Mouse (Mus musculus): Measurements from ENCODE around the gene Col28a1. TPM values are rescaled to one million over a fixed set of nuclear protein-coding genes. Genes with fewer than 3 reads are reported as not detected.

The Col28a1 gene
- polyA plus RNA-seq, 1 experiment from 2014 or later, result 0.98 TPM

DNA sequence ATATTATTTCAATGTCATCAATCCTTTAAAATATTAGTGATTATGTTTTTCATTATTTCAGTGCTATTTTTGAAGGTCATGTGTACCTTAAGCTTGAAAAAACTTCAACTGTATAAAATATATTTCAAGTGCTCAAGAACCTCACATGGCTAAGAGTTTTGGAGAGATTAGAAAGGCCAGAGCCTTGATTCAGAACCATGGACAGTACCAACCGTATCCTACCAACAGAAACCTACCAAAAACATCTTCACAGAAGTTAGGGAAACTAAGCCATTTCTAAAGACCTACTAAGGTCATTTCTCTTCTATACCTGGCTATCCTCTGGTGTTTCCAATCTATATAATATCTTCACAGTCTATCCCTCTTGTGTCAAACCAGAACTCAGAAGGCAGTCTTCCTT lies 50.5 kb downstream of the Col28a1 start:
- Histone ChIP-seq H3K9ac (ENCODE audit: low read depth, low read length) (no peak overlapping the region), H3K36me3 (ENCODE audit: control insufficient read depth, insufficient read depth, low read length) (no peaks in the 10 kb centered on the region), H3K27ac (ENCODE audit: low read length) (no peak overlapping the region), H3K4me1 (ENCODE audit: control insufficient read depth, insufficient read depth, low read length) (no peaks in the 10 kb centered on the region), H3K4me2 (ENCODE audit: low read length) (no peak overlapping the region), H3K4me3 (ENCODE audit: low read depth, low read length) (no peak overlapping the region), H3K9me3 (replicated peaks; ENCODE audit: control insufficient read depth, low read length, poor library complexity, severe bottlenecking) (no peaks in the 10 kb centered on the region), H3K27me3 (ENCODE audit: control insufficient read depth, insufficient read depth, low read depth, low read length) (no peaks in the 10 kb centered on the region)
- WGBS, result 44% methylated on average over 1 of the region's 1 CpGs
- ATAC-seq, result no peak

DNA sequence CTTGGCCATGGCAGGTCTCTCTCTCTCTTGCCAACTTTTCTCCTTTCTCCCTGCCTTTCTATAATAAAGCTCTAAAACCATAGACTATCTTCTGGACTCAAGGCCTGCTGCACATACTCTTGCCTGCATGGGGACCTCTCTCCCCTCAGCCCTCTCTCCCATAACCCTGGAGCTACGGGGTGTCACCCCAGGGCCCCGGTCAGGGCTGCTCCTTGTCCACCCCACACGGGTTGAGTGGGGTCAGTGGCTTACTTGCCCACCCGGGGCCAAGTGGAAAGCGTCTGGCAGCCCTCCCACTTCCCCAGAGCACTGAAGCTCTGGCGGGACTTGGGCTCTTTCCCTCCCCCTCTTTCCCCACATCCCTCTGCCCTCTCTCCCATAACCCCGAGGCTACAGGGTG lies 62.3 kb downstream of the Col28a1 start:
- no peak for ATAC-seq
- H3K27ac ChIP-seq (ENCODE audit: low read length), result no peak overlapping the region
- no peaks in the 10 kb centered on the region for H3K36me3 ChIP-seq (ENCODE audit: control insufficient read depth, insufficient read depth, low read length)
- H3K4me1 ChIP-seq (ENCODE audit: control insufficient read depth, insufficient read depth, low read length), result no peaks in the 10 kb centered on the region
- H3K4me3 ChIP-seq (ENCODE audit: low read depth, low read length), result no peak overlapping the region
- H3K9me3 ChIP-seq (replicated peaks; ENCODE audit: control insufficient read depth, low read length, poor library complexity, severe bottlenecking), result no peaks in the 10 kb centered on the region
- no peak overlapping the region for H3K9ac ChIP-seq (ENCODE audit: low read depth, low read length)
- H3K27me3 ChIP-seq (ENCODE audit: control insufficient read depth, insufficient read depth, low read depth, low read length), result no peaks in the 10 kb centered on the region
- WGBS, result 79% methylated on average over 7 of the region's 7 CpGs
- H3K4me2 ChIP-seq (ENCODE audit: low read length), result no peak overlapping the region

DNA sequence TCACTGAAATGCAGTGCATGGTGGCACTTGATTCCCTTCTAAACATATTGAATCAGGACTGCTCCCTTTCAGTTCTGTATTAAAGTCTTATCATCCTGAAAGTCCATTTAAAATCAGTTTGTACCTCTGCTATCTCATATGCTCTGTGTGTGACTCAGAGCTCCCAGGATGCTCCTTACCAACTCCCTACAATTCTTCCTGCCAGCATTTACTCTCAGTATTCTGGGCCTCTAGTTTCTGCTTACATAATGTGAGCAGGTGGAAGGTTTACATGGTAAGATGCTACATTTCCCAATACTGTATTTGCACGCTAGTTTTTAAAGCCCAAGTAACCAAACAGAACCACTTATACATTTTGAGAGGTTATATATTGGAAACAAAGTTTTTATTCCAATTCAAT lies 64.3 kb downstream of the Col28a1 start:
- no peaks in the 10 kb centered on the region for H3K9me3 ChIP-seq (replicated peaks; ENCODE audit: control insufficient read depth, low read length, poor library complexity, severe bottlenecking)
- no peaks in the 10 kb centered on the region for H3K36me3 ChIP-seq (ENCODE audit: control insufficient read depth, insufficient read depth, low read length)
- H3K4me1 ChIP-seq (ENCODE audit: control insufficient read depth, insufficient read depth, low read length), result no peaks in the 10 kb centered on the region
- no peaks in the 10 kb centered on the region for H3K27me3 ChIP-seq (ENCODE audit: control insufficient read depth, insufficient read depth, low read depth, low read length)
- H3K4me2 ChIP-seq (ENCODE audit: low read length), result no peak overlapping the region
- H3K27ac ChIP-seq (ENCODE audit: low read length), result no peak overlapping the region
- no peak for ATAC-seq
- H3K4me3 ChIP-seq (ENCODE audit: low read depth, low read length), result no peak overlapping the region
- WGBS, result 95% methylated on average over 1 of the region's 1 CpGs
- no peak overlapping the region for H3K9ac ChIP-seq (ENCODE audit: low read depth, low read length)

DNA sequence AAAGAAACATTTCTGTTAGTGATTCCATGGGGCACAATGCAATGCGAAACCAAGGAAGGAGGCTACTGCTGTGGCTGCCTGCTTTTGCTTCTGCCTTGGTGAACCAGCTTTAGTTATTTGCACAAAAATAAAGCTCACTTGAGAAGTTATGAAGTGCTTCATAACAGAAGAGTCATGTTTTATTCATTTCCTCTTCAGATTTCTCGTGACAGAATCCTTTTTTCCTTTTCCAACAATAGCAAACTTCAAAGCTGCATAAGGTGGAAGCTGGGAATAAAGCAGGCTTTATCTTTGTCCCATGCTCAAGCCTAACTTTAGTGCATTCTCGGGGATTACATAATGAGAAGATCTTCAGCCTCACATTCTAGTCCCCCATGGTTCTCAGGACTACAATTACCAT lies 65.9 kb downstream of the Col28a1 start:
- Histone ChIP-seq H3K9ac (ENCODE audit: low read depth, low read length) (no peak overlapping the region), H3K4me3 (ENCODE audit: low read depth, low read length) (no peak overlapping the region), H3K27me3 (ENCODE audit: control insufficient read depth, insufficient read depth, low read depth, low read length) (no peaks in the 10 kb centered on the region), H3K4me1 (ENCODE audit: control insufficient read depth, insufficient read depth, low read length) (no peaks in the 10 kb centered on the region), H3K9me3 (replicated peaks; ENCODE audit: control insufficient read depth, low read length, poor library complexity, severe bottlenecking) (no peaks in the 10 kb centered on the region), H3K36me3 (ENCODE audit: control insufficient read depth, insufficient read depth, low read length) (no peaks in the 10 kb centered on the region), H3K4me2 (ENCODE audit: low read length) (no peak overlapping the region), H3K27ac (ENCODE audit: low read length) (no peak overlapping the region)
- peak; percentile 83 for ATAC-seq
- 20% methylated on average over 3 of the region's 3 CpGs for WGBS

DNA sequence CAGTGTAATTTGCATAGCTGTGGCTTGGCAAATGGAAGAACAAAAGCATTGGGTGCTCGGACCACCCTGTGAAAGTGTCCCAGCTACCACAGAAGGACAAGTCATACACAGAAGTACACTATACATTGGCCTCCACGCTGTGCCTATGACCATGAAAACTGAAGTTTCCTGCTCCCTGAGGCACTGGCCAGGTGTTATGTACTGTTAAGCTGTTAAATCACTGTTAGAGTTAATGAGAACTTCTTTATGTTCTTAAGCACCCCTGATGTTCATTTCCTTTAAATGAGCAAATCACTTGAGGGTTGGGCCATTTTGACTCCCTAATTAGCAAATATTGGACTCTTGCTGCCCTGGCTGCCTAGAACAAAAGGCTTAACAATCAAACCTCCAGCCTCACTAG lies 73.3 kb downstream of the Col28a1 start:
- Histone ChIP-seq H3K36me3 (ENCODE audit: control insufficient read depth, insufficient read depth, low read length) (no peaks in the 10 kb centered on the region), H3K27me3 (ENCODE audit: control insufficient read depth, insufficient read depth, low read depth, low read length) (no peaks in the 10 kb centered on the region), H3K4me1 (ENCODE audit: control insufficient read depth, insufficient read depth, low read length) (no peaks in the 10 kb centered on the region), H3K9me3 (replicated peaks; ENCODE audit: control insufficient read depth, low read length, poor library complexity, severe bottlenecking) (no peaks in the 10 kb centered on the region), H3K4me3 (ENCODE audit: low read depth, low read length) (no peak overlapping the region), H3K27ac (ENCODE audit: low read length) (no peak overlapping the region), H3K4me2 (ENCODE audit: low read length) (no peak overlapping the region), H3K9ac (ENCODE audit: low read depth, low read length) (no peak overlapping the region)
- 71% methylated on average over 2 of the region's 2 CpGs for WGBS
- ATAC-seq, result no peak

DNA sequence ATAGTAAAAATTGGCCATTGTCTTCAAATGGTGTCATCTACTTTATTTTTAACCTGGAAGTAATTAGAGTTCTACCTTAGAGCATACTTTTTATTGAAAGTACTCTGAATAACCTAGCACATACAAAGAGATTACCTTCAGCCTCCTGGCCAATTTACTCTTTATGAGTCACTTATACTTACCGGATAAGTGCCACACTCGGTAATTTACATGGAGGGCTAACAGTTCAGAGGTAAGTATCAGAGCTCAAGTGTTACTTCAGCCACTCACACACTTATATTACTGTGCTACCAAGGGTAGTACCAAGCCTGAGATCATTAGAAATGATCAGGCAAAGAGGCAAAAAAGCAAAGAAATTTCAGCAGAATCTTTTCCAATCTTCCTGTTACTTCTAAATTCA lies 73.8 kb downstream of the Col28a1 start:
- no peaks in the 10 kb centered on the region for H3K27me3 ChIP-seq (ENCODE audit: control insufficient read depth, insufficient read depth, low read depth, low read length)
- no peak overlapping the region for H3K27ac ChIP-seq (ENCODE audit: low read length)
- no peak overlapping the region for H3K4me2 ChIP-seq (ENCODE audit: low read length)
- H3K36me3 ChIP-seq (ENCODE audit: control insufficient read depth, insufficient read depth, low read length), result no peaks in the 10 kb centered on the region
- WGBS, result 92% methylated on average over 2 of the region's 2 CpGs
- ATAC-seq, result no peak
- no peak overlapping the region for H3K4me3 ChIP-seq (ENCODE audit: low read depth, low read length)
- H3K4me1 ChIP-seq (ENCODE audit: control insufficient read depth, insufficient read depth, low read length), result no peaks in the 10 kb centered on the region
- no peak overlapping the region for H3K9ac ChIP-seq (ENCODE audit: low read depth, low read length)
- H3K9me3 ChIP-seq (replicated peaks; ENCODE audit: control insufficient read depth, low read length, poor library complexity, severe bottlenecking), result no peaks in the 10 kb centered on the region

DNA sequence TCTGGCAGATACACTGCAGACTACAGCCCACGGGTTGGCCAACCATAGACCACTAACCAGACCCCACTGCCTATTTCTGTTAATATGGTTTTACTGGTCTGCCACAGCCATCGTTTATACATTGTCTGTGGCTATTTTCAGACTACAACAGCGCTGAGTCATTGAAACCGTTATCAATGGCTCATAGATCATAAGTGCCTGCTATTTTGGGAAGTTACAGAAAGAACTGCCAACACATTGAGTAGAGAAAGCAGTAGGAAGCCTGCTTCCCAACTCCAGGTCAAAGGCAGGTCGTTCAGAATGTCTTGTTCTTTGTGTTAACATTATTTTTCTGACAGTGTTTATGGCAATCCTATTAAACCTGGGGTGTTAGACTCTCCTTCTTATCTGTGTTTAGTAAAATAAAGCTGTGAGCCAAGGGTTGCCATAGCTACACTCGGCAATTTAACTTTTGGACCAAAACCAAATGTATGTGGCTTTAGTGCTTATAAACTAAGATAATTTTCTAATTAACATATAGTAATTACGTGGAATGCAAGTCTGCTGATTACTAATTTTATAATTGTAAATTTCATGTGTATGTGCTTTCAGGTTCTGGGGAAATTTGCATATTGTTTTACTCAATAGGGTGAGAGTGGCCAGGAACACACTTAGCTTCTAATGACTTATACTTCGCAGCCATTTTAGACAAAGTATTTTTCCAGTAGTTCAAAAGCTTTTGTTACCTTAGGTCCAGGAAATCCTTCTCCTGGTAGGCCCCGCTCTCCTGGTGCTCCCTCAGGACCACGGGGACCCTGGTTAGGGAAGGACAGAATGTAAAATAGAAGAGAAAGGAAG lies 86.3 kb downstream of the Col28a1 start:
- Histone ChIP-seq H3K9me3 (replicated peaks; ENCODE audit: control insufficient read depth, low read length, poor library complexity, severe bottlenecking) (no peaks in the 10 kb centered on the region), H3K9ac (ENCODE audit: low read depth, low read length) (no peak overlapping the region), H3K4me2 (ENCODE audit: low read length) (no peak overlapping the region), H3K4me1 (ENCODE audit: control insufficient read depth, insufficient read depth, low read length) (no peaks in the 10 kb centered on the region), H3K27ac (ENCODE audit: low read length) (no peak overlapping the region), H3K27me3 (ENCODE audit: control insufficient read depth, insufficient read depth, low read depth, low read length) (no peaks in the 10 kb centered on the region), H3K36me3 (ENCODE audit: control insufficient read depth, insufficient read depth, low read length) (no peaks in the 10 kb centered on the region), H3K4me3 (ENCODE audit: low read depth, low read length) (no peak overlapping the region)
- ATAC-seq, result no peak; the same call in 1 of the 2 replicates
- 74% methylated on average over 10 of the region's 10 CpGs for WGBS

DNA sequence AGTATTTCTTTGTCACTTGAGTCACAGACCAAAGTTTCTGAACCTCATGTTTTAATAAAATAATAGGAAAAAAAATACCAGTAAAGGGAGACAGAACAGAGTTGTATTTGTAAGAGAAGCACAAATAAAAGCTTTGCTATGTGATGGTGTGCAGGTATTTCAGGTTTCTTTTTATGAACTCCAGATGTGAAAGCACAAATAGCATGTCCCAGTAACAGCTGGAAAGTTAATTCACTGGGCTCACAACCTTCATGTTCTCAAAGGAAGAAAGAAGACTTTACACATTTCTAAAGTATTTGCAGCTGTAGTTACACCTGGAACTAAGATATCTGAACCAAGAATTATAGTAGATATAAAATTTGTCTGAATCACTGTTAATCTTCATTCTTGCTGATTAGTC lies 91.2 kb downstream of the Col28a1 start:
- Histone ChIP-seq H3K9me3 (replicated peaks; ENCODE audit: control insufficient read depth, low read length, poor library complexity, severe bottlenecking) (no peaks in the 10 kb centered on the region), H3K27ac (ENCODE audit: low read length) (no peak overlapping the region), H3K4me1 (ENCODE audit: control insufficient read depth, insufficient read depth, low read length) (no peaks in the 10 kb centered on the region), H3K4me2 (ENCODE audit: low read length) (no peak overlapping the region), H3K4me3 (ENCODE audit: low read depth, low read length) (no peak overlapping the region), H3K36me3 (ENCODE audit: control insufficient read depth, insufficient read depth, low read length) (no peaks in the 10 kb centered on the region), H3K27me3 (ENCODE audit: control insufficient read depth, insufficient read depth, low read depth, low read length) (no peaks in the 10 kb centered on the region), H3K9ac (ENCODE audit: low read depth, low read length) (no peak overlapping the region)
- no peak for ATAC-seq

DNA sequence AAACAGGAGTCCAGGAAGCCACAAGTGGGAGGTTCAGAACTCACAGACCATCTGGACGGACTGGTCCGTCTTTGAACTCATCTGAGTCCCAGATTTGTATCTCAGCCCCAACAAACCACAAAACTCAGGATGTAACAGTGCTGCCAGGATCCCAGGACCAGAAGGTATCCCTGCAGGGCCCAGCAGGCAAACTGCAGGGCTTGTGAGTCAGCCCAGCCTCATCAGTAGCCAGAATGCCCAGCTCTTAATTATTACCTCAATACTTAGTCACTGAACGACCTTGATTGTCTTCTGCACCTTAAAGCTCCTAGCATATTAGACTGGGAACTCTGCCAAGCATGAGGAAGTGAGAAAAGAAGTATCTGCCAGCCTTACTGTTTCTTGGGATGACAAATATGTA lies 96.6 kb downstream of the Col28a1 start:
- Histone ChIP-seq H3K9ac (ENCODE audit: low read depth, low read length) (no peak overlapping the region), H3K36me3 (ENCODE audit: control insufficient read depth, insufficient read depth, low read length) (no peaks in the 10 kb centered on the region), H3K27ac (ENCODE audit: low read length) (no peak overlapping the region), H3K4me3 (ENCODE audit: low read depth, low read length) (no peak overlapping the region), H3K9me3 (replicated peaks; ENCODE audit: control insufficient read depth, low read length, poor library complexity, severe bottlenecking) (no peaks in the 10 kb centered on the region), H3K4me2 (ENCODE audit: low read length) (no peak overlapping the region), H3K27me3 (ENCODE audit: control insufficient read depth, insufficient read depth, low read depth, low read length) (no peaks in the 10 kb centered on the region), H3K4me1 (ENCODE audit: control insufficient read depth, insufficient read depth, low read length) (no peaks in the 10 kb centered on the region)
- ATAC-seq, result no peak
- 56% methylated on average over 3 of the region's 3 CpGs for WGBS

All from midbrain, embryonic 16.5 days (tissue).